Mouse (Mus musculus) hindbrain, embryonic 10.5 days (tissue): ENCODE measurements at regions not wholly inside any gene's neighbourhood (a gene's known extent, or its start where the extent isn't known, plus 50 kb on each side); places are given as distances from the start of the nearest gene placed in this dataset.

Experiments used
- DNase-seq: peaks from one replicate; pipeline ENCODE4 v3.0.0-alpha.2; 2017; ENCODE audit warnings: low spot score
- H3K27ac ChIP-seq: fragments of 300-500 bp; sonication (generic); 2 replicates; pipeline ENCODE4 v1.5.1; 2016; ENCODE audit warnings: mild to moderate bottlenecking, moderate library complexity
- H3K27me3 ChIP-seq: fragments of 300-500 bp; sonication (generic); 2 replicates; pipeline ENCODE4 v1.6.1; 2016; ENCODE audit warnings: mild to moderate bottlenecking; ENCODE audit not compliant: poor library complexity, insufficient read depth, severe bottlenecking
- H3K36me3 ChIP-seq: fragments of 300-500 bp; sonication (generic); 2 replicates; pipeline ENCODE4 v1.6.1; 2016; ENCODE audit warnings: mild to moderate bottlenecking, moderate library complexity
- H3K4me1 ChIP-seq: fragments of 300-500 bp; sonication (generic); replicated peaks from 2 replicates; pipeline ENCODE4 v1.6.1; 2016; ENCODE audit warnings: mild to moderate bottlenecking
- H3K4me3 ChIP-seq: fragments of 300-500 bp; sonication (generic); 2 replicates; pipeline ENCODE4 v1.5.1; 2016; ENCODE audit warnings: mild to moderate bottlenecking, moderate library complexity
- H3K9me3 ChIP-seq: fragments of 300-500 bp; sonication (generic); 2 replicates; pipeline ENCODE4 v1.6.1; 2016; ENCODE audit warnings: mild to moderate bottlenecking, moderate library complexity
- WGBS: fragments of 180-500 bp; shearing (Covaris S2); methylation state at CpG from one replicate; pipeline ENCODE4 v1.1.7; 2016; 5-methylcytosine and 5-hydroxymethylcytosine counted together

DNA sequence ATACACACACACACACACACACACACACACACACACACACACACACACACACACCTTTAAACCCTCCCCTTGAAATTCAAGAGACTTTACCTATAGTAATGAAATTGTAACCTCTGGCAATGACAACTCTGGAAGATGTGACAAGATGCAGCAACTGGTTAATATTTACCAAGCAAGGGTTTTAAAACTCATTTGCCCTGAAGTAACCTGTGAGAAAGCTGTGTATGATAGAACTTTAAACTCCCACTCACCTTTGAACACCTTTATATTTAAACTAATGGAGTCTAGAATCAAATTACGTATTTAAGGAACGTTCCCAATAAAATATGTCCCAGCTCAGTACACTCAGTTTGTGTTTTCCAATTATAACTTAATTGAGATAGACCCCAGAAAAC lies 364.6 kb downstream of the Cog6 start:
- WGBS: 90% methylated on average over 2 of the region's 2 CpGs
- DNase-seq: no peak
- peaks cover 4% of the 10 kb centered on the region; the same call in 1 of the 2 replicates for H3K4me1 ChIP-seq
- H3K27ac ChIP-seq: no peak overlapping the region
- H3K4me3 ChIP-seq: no peak overlapping the region
- peaks cover under 1% of the 10 kb centered on the region; the same call in 1 of the 2 replicates for H3K27me3 ChIP-seq
- H3K9me3 ChIP-seq: no peaks in the 10 kb centered on the region
- no peaks in the 10 kb centered on the region for H3K36me3 ChIP-seq

DNA sequence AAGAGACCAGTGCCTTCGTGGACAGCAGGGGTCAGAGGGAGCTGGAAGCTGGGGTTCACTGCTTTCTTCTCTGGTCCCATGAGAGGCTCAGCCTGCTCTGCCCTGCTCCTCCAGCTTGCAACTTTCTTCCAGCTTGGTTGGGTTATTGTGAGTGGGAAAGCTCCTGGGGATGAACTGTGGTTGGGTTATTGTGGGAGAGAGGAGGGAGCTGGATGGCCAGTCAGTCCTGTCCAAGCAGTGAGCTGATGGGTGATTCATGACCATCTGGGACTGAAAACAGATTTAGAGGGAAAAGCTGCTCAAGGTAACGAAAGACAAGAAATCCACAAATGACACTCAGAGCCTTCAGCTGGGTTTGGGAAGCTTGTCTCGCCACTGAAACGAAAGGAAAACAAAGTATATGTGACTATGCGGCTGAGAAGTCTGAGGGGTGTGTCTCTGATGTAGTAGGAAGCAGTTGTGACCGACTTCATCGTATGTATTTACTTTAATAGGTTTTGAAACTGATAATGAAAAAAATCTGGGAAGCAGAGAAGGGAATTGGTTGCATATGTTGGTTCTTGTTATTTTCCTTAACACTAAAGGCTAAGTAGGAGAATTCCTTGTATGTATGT lies 365.1 kb downstream of the Cog6 start:
- peaks cover 6% of the 10 kb centered on the region for H3K27me3 ChIP-seq
- H3K9me3 ChIP-seq: no peaks in the 10 kb centered on the region
- H3K36me3 ChIP-seq: no peaks in the 10 kb centered on the region
- no peak for DNase-seq
- H3K27ac ChIP-seq: no peak overlapping the region
- 72% methylated on average over 7 of the region's 7 CpGs for WGBS
- H3K4me3 ChIP-seq: no peak overlapping the region
- peaks cover 9% of the 10 kb centered on the region; the same call in 1 of the 2 replicates for H3K4me1 ChIP-seq

DNA sequence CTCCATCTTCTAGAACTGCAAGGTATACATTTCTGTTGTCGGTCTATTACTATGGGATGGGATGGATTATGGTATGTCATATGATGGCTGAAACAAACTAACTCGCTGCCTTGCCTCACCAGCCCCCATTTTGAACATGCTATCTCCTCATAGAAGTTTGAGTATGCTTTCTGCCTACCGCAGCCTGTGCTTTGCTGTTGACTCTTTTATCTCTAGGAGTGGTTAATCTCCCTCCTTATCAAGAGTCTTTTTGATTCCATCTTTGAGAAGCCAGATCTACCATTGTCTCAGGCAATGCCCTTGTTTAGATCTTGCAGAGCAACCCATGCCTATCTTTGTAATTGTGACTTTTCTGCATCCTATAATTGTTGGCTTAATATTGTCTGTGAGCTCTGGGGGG lies 367.0 kb downstream of the Cog6 start:
- no peaks in the 10 kb centered on the region for H3K36me3 ChIP-seq
- peaks cover 11% of the 10 kb centered on the region for H3K27me3 ChIP-seq
- 92% methylated on average over 3 of the region's 3 CpGs for WGBS
- H3K4me1 ChIP-seq: peaks cover 14% of the 10 kb centered on the region
- H3K9me3 ChIP-seq: no peaks in the 10 kb centered on the region
- no peak for DNase-seq
- no peak overlapping the region for H3K27ac ChIP-seq
- H3K4me3 ChIP-seq: no peak overlapping the region

DNA sequence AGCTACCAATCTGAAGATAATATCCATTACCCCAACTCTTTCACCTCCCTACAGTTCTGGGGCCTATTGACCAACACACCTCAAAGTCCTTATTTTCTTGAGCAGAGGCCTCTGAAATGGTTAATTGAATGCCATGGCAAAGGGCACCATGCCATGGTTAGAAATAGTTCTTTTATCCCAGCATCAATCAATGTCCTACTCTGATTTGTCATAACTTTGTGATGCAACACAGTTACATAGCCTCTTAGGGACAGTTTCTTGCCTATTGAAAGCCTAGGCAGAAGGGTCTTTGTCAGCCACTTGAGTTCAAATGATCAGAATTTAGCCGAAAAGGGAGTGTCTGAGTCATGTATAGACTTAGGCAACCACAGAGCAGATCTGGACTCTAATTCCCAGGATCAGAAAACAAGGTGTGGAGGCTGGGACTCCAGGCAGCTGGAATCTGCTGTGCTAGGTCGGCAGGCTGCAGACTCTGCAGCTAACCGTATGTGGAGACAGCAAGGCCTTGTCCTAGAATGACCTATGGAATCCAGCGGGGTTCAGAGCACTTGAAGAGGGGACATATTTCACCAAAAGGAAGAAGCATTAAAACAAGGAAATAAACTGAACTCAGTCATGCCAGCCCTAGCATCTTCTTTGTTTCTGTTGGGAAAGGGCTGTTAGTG lies 368.1 kb downstream of the Cog6 start:
- peaks cover 25% of the 10 kb centered on the region for H3K4me1 ChIP-seq
- peaks cover 11% of the 10 kb centered on the region for H3K27me3 ChIP-seq
- DNase-seq: no peak
- H3K4me3 ChIP-seq: no peak overlapping the region
- no peaks in the 10 kb centered on the region for H3K36me3 ChIP-seq
- no peaks in the 10 kb centered on the region for H3K9me3 ChIP-seq
- H3K27ac ChIP-seq: no peak overlapping the region
- whole genome bisulfite sequencing: 87% methylated on average over 4 of the region's 4 CpGs

DNA sequence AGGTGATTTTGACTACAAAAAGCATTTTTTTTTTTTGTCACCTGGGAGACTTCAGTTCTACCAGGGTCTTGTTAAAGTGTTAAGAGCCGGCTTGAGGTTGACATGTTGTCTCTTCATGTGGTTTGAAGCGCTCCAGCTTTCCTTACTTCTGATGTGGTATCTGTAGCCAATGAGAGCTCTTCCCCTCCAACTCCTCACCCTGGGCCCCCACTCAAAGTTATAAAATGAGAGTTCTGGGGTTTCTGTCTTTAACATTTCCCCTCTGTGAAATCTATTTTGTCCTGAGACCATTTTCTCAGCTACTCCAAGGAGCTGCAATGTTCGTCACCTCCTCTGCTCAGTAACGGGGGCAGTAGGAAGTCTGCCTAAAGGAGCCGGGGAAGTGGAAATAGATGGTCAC lies 369.1 kb downstream of the Cog6 start:
- Histone ChIP-seq H3K36me3 (no peaks in the 10 kb centered on the region), H3K9me3 (no peaks in the 10 kb centered on the region), H3K27me3 (peaks cover 11% of the 10 kb centered on the region), H3K4me3 (no peak overlapping the region), H3K4me1 (peaks cover 35% of the 10 kb centered on the region), H3K27ac (no peak overlapping the region)
- no peak for DNase-seq
- 94% methylated on average over 5 of the region's 5 CpGs for WGBS

DNA sequence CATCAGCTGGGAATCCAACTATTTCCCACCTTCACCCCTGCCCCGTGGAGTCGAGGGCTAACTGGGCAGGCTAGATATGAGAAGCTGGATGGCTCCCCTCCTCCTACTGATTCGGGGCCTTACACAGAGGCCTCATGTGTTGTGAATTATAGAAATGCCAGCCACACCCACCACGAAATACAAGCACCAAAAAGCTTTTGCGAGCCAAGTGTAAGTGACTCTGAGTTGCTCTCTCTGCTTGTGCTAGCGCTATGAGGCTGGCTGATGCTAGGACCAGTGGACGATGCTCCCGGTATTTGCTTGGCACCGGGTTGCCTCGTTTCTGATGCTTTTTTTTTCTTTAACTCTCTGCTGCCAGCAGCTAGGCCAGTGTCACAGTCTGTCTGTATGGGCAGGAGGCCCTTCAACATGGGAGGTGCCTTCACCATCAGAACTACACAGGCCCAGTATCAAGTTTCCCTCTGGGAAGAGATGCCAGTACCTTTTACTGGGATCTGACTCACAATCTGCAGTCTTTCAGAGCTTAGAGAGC lies 369.8 kb downstream of the Cog6 start:
- DNase-seq: no peak
- Histone ChIP-seq H3K4me1 (peaks cover 36% of the 10 kb centered on the region), H3K27me3 (peaks cover 11% of the 10 kb centered on the region), H3K36me3 (no peaks in the 10 kb centered on the region), H3K9me3 (no peaks in the 10 kb centered on the region), H3K27ac (0 out of 2 replicates have a peak overlapping the region, but pooled peaks have one; percentile 45), H3K4me3 (no peak overlapping the region)
- WGBS: 78% methylated on average over 10 of the region's 10 CpGs

DNA sequence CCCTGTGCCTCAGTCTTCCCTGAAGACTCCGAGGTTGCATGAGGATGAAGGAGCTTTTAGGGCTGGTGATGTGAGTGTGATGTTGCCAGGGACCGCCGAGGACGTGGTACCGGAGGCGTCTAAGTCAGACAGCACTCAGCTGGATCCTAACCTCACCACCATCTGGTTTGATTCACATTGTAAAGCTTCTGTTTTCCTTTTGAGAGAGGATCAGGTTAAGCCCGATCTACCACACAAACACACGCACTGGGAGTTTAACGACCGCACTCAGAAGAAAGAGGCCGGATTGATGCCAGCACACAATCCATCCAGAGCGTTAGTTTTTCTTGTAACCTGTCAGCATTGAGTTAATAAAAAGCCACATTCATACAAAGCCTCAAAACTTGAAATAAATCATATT lies 371.9 kb downstream of the Cog6 start:
- Histone ChIP-seq H3K27ac (peak overlapping the region; percentile 86), H3K4me1 (peaks cover 51% of the 10 kb centered on the region), H3K9me3 (no peaks in the 10 kb centered on the region), H3K27me3 (peaks cover 18% of the 10 kb centered on the region), H3K36me3 (no peaks in the 10 kb centered on the region), H3K4me3 (no peak overlapping the region)
- DNase-seq: no peak
- 58% methylated on average over 12 of the region's 12 CpGs for WGBS

DNA sequence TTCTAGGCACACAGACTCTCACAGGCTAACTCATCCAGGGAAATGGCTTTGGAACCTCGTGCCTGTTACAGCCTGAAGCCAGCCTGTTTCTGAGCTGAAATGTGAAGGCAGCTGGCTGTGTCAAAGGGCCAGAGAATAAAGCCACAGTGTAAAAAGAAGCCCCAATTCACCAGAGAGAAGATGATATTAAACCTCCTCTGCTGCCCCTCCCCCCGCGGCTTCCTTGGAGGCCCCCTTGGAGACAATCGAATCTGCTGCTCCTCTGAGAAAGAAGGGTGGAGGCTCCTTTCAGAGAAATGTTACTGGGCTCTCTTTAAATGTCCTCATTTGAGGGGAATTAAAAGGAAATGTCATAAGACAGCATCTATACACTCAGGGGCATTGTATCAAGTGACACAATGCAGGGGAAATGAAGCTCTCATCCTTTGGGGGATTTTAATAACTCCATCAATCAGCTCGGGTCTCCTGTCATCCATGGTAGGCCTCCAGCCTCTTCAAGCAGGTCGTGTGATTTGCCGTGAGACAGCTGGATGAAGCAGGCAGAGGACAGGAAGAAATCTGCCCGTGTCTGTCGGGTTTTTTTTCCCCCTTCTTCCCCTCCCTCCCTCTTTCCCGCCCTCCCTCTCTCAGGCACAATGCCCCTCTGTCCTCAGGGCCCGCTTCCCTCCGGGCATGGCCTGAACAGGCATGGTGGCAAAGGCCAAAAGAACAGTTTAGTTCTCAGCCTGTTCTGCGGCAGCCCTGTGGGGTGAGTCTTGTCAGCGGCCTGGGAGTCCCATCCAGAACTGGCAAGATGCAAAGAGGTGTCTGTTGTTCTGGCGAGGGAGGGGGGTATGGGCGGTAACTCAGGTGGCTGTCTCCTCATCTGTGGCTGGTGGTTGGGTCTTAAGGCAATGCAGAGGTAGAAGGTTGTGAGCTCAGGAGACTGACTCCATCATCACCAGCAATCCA lies 372.6 kb downstream of the Cog6 start:
- Histone ChIP-seq H3K9me3 (no peaks in the 10 kb centered on the region), H3K4me3 (0 out of 2 replicates have a peak overlapping the region, but pooled peaks have one; percentile 3), H3K36me3 (no peaks in the 10 kb centered on the region), H3K27ac (peak overlapping the region; percentile 86), H3K4me1 (peaks cover 56% of the 10 kb centered on the region), H3K27me3 (peaks cover 18% of the 10 kb centered on the region)
- 16% methylated on average over 16 of the region's 16 CpGs for WGBS
- peak; percentile 64 for DNase-seq

DNA sequence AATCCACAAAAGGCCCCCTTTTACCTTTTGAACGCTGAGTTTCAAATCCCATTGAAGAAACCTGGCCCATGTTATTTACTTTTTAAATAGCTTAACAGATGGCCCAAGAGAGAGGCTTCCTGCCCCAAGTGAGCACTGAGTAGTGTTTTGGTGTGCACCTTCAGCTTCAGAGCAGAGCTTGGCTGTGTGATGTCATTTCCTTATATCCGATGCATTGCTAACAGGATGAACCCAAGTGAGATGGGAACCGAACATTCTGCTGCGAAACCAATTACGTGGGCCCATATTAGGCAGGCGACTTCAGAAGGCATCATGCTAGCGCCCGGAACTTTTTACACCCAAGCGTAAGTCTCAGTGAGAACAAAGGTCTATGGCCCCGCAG lies 373.2 kb downstream of the Cog6 start:
- no peak overlapping the region for H3K4me3 ChIP-seq
- 77% methylated on average over 10 of the region's 10 CpGs for WGBS
- DNase-seq: no peak
- H3K4me1 ChIP-seq: peaks cover 56% of the 10 kb centered on the region
- peak overlapping the region; percentile 86 for H3K27ac ChIP-seq
- H3K36me3 ChIP-seq: no peaks in the 10 kb centered on the region
- peaks cover 18% of the 10 kb centered on the region for H3K27me3 ChIP-seq
- no peaks in the 10 kb centered on the region for H3K9me3 ChIP-seq

DNA sequence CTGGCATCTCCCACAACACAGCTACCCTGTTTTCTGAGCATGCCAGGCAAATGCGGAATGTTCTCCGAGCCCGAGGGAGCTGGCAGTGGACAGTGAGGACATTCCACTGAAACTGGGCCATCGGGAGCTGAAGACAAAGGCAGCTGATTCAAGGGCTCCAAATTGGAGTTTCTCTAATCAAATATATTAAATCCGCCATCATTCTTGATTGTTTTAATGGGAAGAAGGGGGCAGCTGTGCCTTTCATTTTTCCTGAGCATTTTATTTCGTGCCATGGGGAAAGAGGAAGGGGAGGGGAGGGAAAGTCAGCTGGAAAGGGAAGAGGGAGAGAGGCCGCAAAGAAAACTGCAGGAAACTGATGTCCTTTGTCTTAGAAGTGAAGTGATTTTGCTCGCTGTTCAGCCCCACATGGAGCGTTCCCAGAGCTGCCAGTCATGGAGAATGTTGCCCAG lies 373.9 kb downstream of the Cog6 start:
- peak overlapping the region; percentile 86 for H3K27ac ChIP-seq
- H3K4me1 ChIP-seq: peaks cover 56% of the 10 kb centered on the region
- H3K27me3 ChIP-seq: peaks cover 18% of the 10 kb centered on the region
- no peaks in the 10 kb centered on the region for H3K9me3 ChIP-seq
- 58% methylated on average over 9 of the region's 9 CpGs for WGBS
- no peak for DNase-seq
- no peak overlapping the region for H3K4me3 ChIP-seq
- H3K36me3 ChIP-seq: no peaks in the 10 kb centered on the region

DNA sequence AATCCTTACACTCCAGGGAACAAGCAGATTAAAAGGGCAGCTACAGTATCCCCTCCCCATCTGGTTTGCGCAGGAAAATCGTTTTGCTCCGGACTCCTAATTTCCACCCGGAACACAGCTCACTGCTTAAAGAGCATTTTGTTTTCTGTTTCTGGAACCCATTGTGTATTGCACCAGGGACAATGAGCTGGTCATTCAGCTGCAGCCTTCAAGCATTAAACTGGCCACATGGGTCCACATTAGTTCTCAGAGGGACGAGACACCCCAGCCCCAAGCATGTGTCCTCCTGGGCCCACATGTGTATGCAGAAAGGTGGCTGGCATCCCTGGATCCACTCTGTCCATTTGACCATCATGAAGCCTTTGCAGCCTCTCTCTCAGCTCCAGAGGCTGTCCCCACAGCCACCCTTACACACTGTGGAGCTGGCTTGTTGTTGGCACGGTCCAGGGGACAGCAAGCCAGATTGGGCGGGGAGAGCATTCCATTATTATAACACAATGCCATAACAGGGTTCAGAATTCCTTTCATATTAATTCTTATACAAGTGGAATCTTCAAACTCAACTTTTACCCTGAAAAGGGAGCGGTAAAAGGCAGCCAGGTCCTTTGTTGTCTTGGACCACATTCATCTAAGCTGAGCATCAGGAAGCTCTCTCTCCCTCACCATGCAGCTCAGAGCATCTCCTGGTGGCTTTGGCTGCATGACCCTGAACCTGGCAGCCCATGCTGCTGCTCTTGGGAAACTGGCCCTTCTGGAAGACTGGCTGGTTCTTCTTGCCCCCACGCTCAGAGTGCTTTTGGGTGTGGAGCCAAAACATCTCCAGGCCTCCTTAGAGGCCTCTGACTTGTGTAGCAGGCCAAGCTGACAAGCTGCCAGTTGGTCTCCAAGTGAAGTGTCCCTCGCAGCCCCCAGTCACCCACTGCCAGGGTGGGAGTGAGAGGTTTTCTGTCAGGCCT lies 373.4 kb downstream of the Foxo1 start:
- Histone ChIP-seq H3K9me3 (no peaks in the 10 kb centered on the region), H3K4me3 (no peak overlapping the region), H3K4me1 (peaks cover 49% of the 10 kb centered on the region), H3K27me3 (0 out of 2 replicates have a peak, but pooled peaks cover 7% of the 10 kb centered on the region), H3K36me3 (no peaks in the 10 kb centered on the region), H3K27ac (peak overlapping the region; percentile 62)
- DNase-seq: no peak
- 82% methylated on average over 10 of the region's 10 CpGs for WGBS
